Mouse (Mus musculus): Measurements from ENCODE around the gene Stat2. TPM values are rescaled to one million over a fixed set of nuclear protein-coding genes. Genes with fewer than 3 reads are reported as not detected.

The Stat2 gene
- polyA plus RNA-seq, 1 experiment from 2014 or later: 19.3 TPM

DNA sequence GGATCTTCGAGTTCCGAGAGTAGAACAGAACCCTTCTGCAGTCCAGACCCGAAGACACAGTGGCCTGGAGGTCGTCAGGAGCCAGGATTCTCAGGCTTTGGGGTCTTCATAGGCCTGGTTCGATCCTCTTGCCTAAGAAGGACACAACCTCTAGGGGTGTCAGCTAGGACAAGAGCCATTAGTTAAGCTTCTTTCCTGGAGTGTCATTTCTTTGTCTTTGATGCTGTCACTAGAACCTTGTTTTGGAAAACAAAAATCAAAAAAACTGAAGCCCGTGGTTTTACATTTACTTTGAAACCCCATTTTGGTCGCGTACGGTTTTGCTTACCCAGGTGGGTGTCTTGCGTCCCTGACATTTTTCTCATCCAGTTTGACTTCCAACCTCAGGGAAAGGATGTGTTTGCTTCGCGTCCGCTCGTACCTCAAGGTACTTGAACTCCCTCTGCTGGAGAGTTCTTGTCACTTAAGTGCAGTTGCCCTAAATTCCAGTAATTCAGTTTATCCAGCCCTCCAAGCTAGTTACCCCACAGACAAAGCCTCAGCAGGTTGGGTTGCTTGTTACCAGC, 37.9 kb upstream of the Stat2 start:
- Histone ChIP-seq H3K27me3 (replicated peaks; ENCODE audit: control insufficient read depth, insufficient read depth, low read length) (no peaks in the 10 kb centered on the region), H3K27ac (ENCODE audit: low read depth, low read length) (peak overlapping the region; percentile 90), H3K9me3 (ENCODE audit: control insufficient read depth, low read length) (no peaks in the 10 kb centered on the region), H3K4me3 (ENCODE audit: low read length) (peak overlapping the region; percentile 81), H3K9ac (ENCODE audit: low read depth, low read length) (peak overlapping the region; percentile 76), H3K4me1 (ENCODE audit: control insufficient read depth, insufficient read depth, low read depth, low read length) (peaks cover 7% of the 10 kb centered on the region), H3K36me3 (ENCODE audit: control insufficient read depth, insufficient read depth, low read length) (no peaks in the 10 kb centered on the region), H3K4me2 (ENCODE audit: low read length) (peak overlapping the region; percentile 62)
- ATAC-seq: peak; percentile 70
- WGBS: 1% methylated on average over 14 of the region's 14 CpGs

DNA sequence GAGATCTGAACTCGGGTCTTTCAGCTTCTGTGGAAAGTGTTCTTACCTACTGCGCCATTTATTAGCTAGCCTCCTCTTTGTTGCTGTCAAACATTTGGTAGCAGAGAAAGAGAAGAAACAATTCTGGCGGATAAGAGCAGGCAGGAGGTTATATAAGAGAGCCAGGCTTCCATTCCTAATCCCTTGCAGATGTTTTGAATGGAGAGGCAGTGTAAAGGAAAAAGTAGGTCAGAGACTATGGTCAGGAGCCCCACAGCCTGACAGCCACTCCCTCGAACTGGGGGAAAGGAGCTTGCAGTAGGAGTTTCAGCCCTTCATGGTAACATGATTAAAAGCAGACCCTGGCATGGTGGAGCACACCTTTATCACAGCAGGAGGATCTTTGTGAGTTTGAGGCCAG, 34.0 kb upstream of the Stat2 start:
- H3K4me2 ChIP-seq (ENCODE audit: low read length): no peak overlapping the region
- H3K27me3 ChIP-seq (replicated peaks; ENCODE audit: control insufficient read depth, insufficient read depth, low read length): no peaks in the 10 kb centered on the region
- peaks cover 5% of the 10 kb centered on the region; the same call in 1 of the 2 replicates for H3K36me3 ChIP-seq (ENCODE audit: control insufficient read depth, insufficient read depth, low read length)
- H3K27ac ChIP-seq (ENCODE audit: low read depth, low read length): no peak overlapping the region
- peaks cover 3% of the 10 kb centered on the region; the same call in 1 of the 2 replicates for H3K4me1 ChIP-seq (ENCODE audit: control insufficient read depth, insufficient read depth, low read depth, low read length)
- WGBS: 83% methylated on average over 4 of the region's 4 CpGs
- H3K4me3 ChIP-seq (ENCODE audit: low read length): no peak overlapping the region
- no peak overlapping the region for H3K9ac ChIP-seq (ENCODE audit: low read depth, low read length)
- no peak for ATAC-seq
- H3K9me3 ChIP-seq (ENCODE audit: control insufficient read depth, low read length): no peaks in the 10 kb centered on the region

DNA sequence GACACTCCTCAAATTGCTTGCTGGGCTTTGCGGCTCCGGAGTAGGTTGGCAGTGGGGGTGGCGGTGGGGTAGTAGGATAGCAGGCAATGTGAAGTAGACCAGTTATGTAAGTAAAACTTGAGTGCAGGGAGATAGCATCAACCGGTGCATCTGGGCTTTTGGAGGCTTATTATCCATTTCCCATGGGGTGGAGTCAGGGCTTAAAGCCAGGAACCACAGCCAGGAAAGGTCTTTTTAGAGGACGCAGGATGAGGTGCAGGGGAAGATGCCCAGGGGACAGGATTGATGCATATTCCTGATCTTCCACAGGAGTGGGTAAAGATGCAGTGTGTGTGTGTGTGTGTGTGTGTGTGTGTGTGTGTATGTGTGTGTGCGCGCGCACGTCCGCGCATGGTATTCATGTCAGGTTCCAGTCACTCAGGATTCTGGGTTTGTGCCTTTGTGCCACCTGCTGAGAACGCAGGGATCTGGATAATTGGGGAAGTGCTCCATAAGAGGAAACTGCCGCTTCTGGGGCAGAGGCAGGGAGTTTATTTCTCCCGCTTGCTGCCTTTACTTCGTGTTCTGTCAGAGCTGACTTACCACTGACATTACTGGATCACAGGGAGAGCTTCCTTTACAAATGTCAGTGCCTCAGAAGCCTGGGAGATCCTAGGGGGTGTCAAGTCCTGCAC, 32.4 kb upstream of the Stat2 start:
- Histone ChIP-seq H3K4me2 (ENCODE audit: low read length) (no peak overlapping the region), H3K27me3 (replicated peaks; ENCODE audit: control insufficient read depth, insufficient read depth, low read length) (no peaks in the 10 kb centered on the region), H3K9me3 (ENCODE audit: control insufficient read depth, low read length) (no peaks in the 10 kb centered on the region), H3K9ac (ENCODE audit: low read depth, low read length) (no peak overlapping the region), H3K4me1 (ENCODE audit: control insufficient read depth, insufficient read depth, low read depth, low read length) (peaks cover 1% of the 10 kb centered on the region; the same call in 1 of the 2 replicates), H3K4me3 (ENCODE audit: low read length) (no peak overlapping the region), H3K27ac (ENCODE audit: low read depth, low read length) (no peak overlapping the region), H3K36me3 (ENCODE audit: control insufficient read depth, insufficient read depth, low read length) (peaks cover 5% of the 10 kb centered on the region; the same call in 1 of the 2 replicates)
- WGBS: 60% methylated on average over 15 of the region's 15 CpGs
- ATAC-seq: no peak

DNA sequence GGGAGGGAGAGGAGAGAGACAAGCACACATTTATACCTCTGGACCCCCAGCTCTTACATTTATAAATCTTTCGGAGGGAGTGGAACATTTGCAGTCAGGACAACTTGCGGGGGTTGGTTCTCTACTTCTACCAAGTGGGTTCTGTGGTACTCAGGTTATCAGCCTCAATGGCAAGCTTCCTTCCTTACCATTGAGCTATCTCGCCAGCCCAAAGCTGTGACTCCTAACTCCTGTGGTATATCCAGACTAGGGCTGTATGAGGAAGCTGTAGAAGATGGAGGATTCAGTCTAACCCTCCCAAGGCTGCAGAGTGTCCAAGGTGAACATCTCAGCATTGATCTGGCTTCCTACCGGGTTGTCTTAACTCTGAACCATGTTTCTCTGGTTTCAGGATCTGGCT, 31.2 kb upstream of the Stat2 start:
- Histone ChIP-seq H3K4me1 (ENCODE audit: control insufficient read depth, insufficient read depth, low read depth, low read length) (no peaks in the 10 kb centered on the region), H3K9me3 (ENCODE audit: control insufficient read depth, low read length) (no peaks in the 10 kb centered on the region), H3K9ac (ENCODE audit: low read depth, low read length) (no peak overlapping the region), H3K27ac (ENCODE audit: low read depth, low read length) (no peak overlapping the region), H3K27me3 (replicated peaks; ENCODE audit: control insufficient read depth, insufficient read depth, low read length) (no peaks in the 10 kb centered on the region), H3K36me3 (ENCODE audit: control insufficient read depth, insufficient read depth, low read length) (peaks cover 5% of the 10 kb centered on the region; the same call in 1 of the 2 replicates), H3K4me3 (ENCODE audit: low read length) (no peak overlapping the region), H3K4me2 (ENCODE audit: low read length) (no peak overlapping the region)
- ATAC-seq: no peak
- 93% methylated on average over 4 of the region's 4 CpGs for WGBS

DNA sequence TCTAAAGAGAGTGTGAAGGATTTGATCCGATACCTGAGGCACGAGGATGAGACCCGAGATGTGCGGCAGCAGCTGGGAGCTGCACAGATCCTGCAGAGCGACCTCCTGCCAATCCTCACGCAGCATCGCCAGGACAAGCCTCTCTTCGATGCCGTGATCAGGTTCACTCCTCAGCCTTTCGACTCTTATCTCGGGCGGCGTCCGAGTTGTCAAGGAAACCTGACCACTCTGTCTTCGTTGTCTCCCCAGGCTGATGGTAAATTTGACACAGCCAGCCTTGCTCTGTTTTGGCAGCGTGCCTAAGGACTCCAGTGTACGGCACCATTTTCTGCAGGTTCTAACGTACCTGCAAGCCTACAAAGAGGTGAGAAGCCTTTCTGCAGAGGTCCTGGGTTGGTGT, 30.2 kb upstream of the Stat2 start:
- no peaks in the 10 kb centered on the region for H3K9me3 ChIP-seq (ENCODE audit: control insufficient read depth, low read length)
- no peak for ATAC-seq

DNA sequence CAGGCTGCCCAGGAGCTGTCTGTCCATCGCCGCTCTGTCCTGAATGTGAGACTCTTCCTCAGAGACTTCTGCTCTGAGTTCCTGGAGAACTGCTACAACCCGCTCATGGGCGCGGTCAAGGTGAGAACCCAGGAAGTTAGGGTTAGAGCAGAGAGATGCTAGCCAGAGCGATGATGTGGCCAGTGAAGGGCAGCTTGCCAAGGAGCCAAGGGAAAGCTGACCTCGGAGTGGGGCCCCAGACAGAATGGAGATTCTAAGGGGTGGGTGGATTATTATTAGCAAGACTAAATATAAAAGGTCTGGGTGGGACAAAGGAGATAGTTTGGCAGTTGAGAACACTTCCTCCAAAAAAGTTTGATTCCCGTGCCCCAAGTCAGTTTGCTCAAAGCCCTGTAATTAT, 27.1 kb upstream of the Stat2 start:
- 96% methylated on average over 8 of the region's 8 CpGs for WGBS
- H3K27me3 ChIP-seq (replicated peaks; ENCODE audit: control insufficient read depth, insufficient read depth, low read length): no peaks in the 10 kb centered on the region
- no peak overlapping the region for H3K27ac ChIP-seq (ENCODE audit: low read depth, low read length)
- H3K4me2 ChIP-seq (ENCODE audit: low read length): no peak overlapping the region
- no peaks in the 10 kb centered on the region for H3K9me3 ChIP-seq (ENCODE audit: control insufficient read depth, low read length)
- no peak overlapping the region for H3K9ac ChIP-seq (ENCODE audit: low read depth, low read length)
- H3K4me1 ChIP-seq (ENCODE audit: control insufficient read depth, insufficient read depth, low read depth, low read length): no peaks in the 10 kb centered on the region
- H3K4me3 ChIP-seq (ENCODE audit: low read length): no peak overlapping the region
- H3K36me3 ChIP-seq (ENCODE audit: control insufficient read depth, insufficient read depth, low read length): peaks cover 13% of the 10 kb centered on the region
- ATAC-seq: no peak

More for the DNA sequence above, 30.2 kb upstream of the Stat2 start:
- WGBS: 93% methylated on average over 18 of the region's 18 CpGs
- no peak overlapping the region for H3K9ac ChIP-seq (ENCODE audit: low read depth, low read length)
- no peaks in the 10 kb centered on the region for H3K4me1 ChIP-seq (ENCODE audit: control insufficient read depth, insufficient read depth, low read depth, low read length)
- H3K36me3 ChIP-seq (ENCODE audit: control insufficient read depth, insufficient read depth, low read length): peaks cover 6% of the 10 kb centered on the region; the same call in 1 of the 2 replicates
- H3K4me3 ChIP-seq (ENCODE audit: low read length): no peak overlapping the region
- no peaks in the 10 kb centered on the region for H3K27me3 ChIP-seq (replicated peaks; ENCODE audit: control insufficient read depth, insufficient read depth, low read length)
- H3K27ac ChIP-seq (ENCODE audit: low read depth, low read length): no peak overlapping the region
- no peak overlapping the region for H3K4me2 ChIP-seq (ENCODE audit: low read length)

DNA sequence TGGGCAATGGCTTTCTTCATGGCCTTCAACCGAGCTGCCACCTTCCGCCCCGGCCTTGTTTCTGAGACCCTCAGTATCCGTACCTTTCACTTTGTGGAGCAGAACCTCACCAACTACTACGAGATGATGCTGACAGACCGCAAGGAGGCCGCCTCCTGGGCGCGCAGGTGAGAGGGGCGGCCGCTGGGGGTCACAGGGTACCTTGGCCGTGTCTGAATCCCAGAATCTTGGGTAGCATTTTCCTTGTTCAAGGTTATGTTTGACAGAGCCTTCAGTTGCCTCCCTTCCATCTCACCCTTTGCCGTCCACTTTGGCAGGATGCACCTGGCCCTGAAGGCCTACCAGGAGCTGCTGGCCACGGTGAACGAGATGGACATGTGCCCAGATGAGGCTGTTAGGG, 26.2 kb upstream of the Stat2 start:
- H3K4me2 ChIP-seq (ENCODE audit: low read length): no peak overlapping the region
- H3K27ac ChIP-seq (ENCODE audit: low read depth, low read length): no peak overlapping the region
- WGBS: 94% methylated on average over 15 of the region's 15 CpGs
- no peaks in the 10 kb centered on the region for H3K9me3 ChIP-seq (ENCODE audit: control insufficient read depth, low read length)
- no peaks in the 10 kb centered on the region for H3K27me3 ChIP-seq (replicated peaks; ENCODE audit: control insufficient read depth, insufficient read depth, low read length)
- no peak for ATAC-seq
- H3K9ac ChIP-seq (ENCODE audit: low read depth, low read length): no peak overlapping the region
- H3K4me3 ChIP-seq (ENCODE audit: low read length): no peak overlapping the region
- peaks cover 17% of the 10 kb centered on the region for H3K36me3 ChIP-seq (ENCODE audit: control insufficient read depth, insufficient read depth, low read length)
- no peaks in the 10 kb centered on the region for H3K4me1 ChIP-seq (ENCODE audit: control insufficient read depth, insufficient read depth, low read depth, low read length)

DNA sequence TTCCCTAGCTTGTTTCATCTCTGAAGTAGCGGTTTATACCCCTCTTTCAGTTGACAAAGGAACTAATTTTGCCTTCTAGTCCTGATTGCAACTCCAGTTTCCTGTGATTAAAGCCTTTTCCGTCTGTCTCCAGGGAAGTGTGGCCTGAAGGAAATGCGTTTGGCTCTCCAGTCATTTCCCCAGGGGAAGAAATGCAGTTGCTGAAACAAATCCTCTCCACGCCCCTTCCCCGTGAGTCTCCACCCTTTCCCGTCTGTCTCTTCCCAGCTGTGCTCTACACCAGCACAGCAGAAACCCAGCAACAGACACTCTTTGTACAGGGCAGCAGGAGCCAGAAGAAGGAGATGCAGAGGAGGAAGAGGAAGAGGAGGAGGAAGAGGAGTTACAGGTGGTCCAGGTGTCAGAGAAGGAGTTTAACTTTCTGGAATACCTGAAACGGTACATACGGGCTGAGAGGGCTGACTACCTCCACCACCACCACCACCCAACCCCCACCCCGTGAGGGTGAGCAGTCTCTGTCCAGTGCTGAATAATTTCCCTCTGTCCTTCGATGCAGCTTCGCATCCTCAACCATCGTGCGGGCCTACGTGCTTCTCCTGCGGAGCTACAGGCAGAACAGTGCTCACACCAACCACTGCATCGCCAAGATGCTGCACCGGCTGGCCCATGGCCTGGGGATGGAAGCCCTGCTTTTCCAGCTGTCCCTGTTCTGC, 23.2 kb upstream of the Stat2 start:
- Histone ChIP-seq H3K27me3 (replicated peaks; ENCODE audit: control insufficient read depth, insufficient read depth, low read length) (no peaks in the 10 kb centered on the region), H3K4me3 (ENCODE audit: low read length) (no peak overlapping the region), H3K9me3 (ENCODE audit: control insufficient read depth, low read length) (no peaks in the 10 kb centered on the region), H3K36me3 (ENCODE audit: control insufficient read depth, insufficient read depth, low read length) (peaks cover 30% of the 10 kb centered on the region), H3K4me2 (ENCODE audit: low read length) (no peak overlapping the region; the same call in 1 of the 2 replicates), H3K27ac (ENCODE audit: low read depth, low read length) (no peak overlapping the region), H3K9ac (ENCODE audit: low read depth, low read length) (no peak overlapping the region), H3K4me1 (ENCODE audit: control insufficient read depth, insufficient read depth, low read depth, low read length) (no peaks in the 10 kb centered on the region)
- 86% methylated on average over 17 of the region's 17 CpGs for WGBS
- ATAC-seq: no peak

DNA sequence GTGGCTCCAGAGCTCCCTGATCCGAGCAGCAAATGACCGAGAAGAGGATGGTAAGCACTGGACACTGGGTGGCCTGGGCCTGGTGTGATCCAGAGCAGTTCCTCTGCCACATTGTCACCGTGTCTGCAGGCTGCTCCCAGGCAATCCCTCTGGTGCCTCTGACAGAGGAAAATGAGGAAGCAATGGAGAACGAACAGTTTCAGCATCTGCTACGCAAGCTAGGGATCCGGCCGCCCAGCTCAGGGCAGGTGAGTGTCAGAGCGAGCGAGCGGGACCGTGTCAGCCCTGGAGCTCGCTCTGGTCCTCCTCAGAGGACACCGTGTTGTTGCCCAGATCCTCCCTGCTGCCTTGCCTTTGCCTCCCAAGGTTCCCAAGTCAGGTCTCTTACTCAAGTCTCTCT, 19.8 kb upstream of the Stat2 start:
- WGBS: 91% methylated on average over 13 of the region's 13 CpGs

More for the DNA sequence above, 19.8 kb upstream of the Stat2 start:
- H3K36me3 ChIP-seq (ENCODE audit: control insufficient read depth, insufficient read depth, low read length): peaks cover 33% of the 10 kb centered on the region
- no peak overlapping the region for H3K4me2 ChIP-seq (ENCODE audit: low read length)
- H3K4me1 ChIP-seq (ENCODE audit: control insufficient read depth, insufficient read depth, low read depth, low read length): no peaks in the 10 kb centered on the region
- H3K9ac ChIP-seq (ENCODE audit: low read depth, low read length): no peak overlapping the region
- no peak for ATAC-seq
- H3K4me3 ChIP-seq (ENCODE audit: low read length): no peak overlapping the region
- no peaks in the 10 kb centered on the region for H3K9me3 ChIP-seq (ENCODE audit: control insufficient read depth, low read length)
- H3K27ac ChIP-seq (ENCODE audit: low read depth, low read length): no peak overlapping the region
- H3K27me3 ChIP-seq (replicated peaks; ENCODE audit: control insufficient read depth, insufficient read depth, low read length): no peaks in the 10 kb centered on the region
